Mouse (Mus musculus): Measurements from ENCODE around the gene Oxld1. TPM values are rescaled to one million over a fixed set of nuclear protein-coding genes. Genes with fewer than 3 reads are reported as not detected.

Oxld1 gene
- total RNA-seq (2015), result 6.2 and 7.7 TPM in 2 replicates
- total RNA-seq (2017), result 4.2 and 6.8 TPM in 2 replicates

DNA sequence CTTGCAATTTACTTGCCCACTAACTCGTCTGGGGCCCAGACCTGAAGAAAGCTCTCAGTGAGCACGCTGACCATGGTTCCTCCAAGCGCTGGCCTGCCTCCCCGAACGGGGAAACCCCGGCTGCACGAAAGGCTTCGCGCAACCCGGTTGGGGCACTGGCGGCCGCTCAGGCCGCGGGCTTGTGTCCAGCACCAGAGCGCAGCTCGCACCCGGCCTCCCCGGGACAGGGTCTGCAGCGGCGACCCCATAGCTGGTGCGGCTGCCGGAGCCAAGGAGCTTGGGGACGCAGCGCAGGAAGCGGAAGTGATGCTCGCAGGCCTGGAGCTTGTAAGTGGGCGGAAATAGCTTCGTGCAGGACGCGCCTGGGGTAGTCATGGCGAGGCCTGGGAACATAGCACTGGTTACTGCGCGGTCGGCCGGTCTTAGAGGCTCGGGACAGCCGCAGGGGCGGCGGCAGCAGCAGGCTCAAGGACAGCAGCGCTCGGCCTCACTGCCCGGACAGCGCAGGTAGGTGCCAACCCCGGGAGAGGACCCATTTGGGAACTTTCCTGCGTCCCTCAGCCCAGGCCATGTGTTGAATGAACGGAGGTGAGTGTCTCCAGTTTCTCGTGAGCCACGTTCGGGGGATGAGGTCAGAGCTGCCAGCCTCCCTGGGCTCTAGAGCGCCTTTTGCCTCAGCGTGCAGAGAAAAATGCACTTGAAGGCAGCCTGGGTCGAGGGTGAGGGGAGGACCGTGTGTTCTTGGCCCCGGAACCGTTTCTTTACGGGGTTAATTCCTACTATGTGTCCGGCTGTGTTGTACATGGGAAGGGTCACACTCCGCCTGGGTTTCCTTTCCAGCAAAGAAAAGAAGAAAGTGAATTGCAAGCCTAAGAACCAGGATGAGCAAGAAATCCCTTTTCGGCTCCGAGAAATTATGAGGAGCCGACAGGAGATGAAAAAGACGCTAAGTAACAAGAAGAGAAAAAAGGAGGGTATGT, at the start of gene Oxld1, which contains the start of gene Ccdc137:
TSS of gene Oxld1 (minus strand) at position 297 of the 980 bp plus-strand sequence.
TSS of gene Ccdc137 (plus strand) at position 344 of the 980 bp plus-strand sequence.
- peak; percentile 96 for ATAC-seq (ENCODE audit: poor library complexity, severe bottlenecking)

DNA sequence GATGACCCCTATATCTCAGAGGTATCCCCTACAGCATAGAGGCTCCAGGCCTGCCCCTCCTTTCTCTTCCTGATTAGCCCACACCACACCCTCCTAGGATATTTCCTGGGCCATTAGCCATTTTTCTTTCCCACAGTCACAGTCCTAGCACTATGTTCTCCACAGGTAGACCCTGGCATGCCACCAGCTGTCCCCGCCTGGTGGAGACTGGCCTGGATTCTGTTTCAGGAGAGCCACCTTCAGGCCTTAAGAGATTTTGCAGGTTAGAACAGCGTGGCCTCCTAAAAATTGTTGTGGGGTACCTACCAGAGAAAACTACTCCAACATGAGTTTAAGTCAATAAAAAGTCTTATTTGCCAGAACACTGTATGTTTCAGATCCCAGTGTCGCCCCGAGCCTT, 49.0 kb upstream of the Oxld1 start:
- ATAC-seq (ENCODE audit: poor library complexity, severe bottlenecking), result no peak

DNA sequence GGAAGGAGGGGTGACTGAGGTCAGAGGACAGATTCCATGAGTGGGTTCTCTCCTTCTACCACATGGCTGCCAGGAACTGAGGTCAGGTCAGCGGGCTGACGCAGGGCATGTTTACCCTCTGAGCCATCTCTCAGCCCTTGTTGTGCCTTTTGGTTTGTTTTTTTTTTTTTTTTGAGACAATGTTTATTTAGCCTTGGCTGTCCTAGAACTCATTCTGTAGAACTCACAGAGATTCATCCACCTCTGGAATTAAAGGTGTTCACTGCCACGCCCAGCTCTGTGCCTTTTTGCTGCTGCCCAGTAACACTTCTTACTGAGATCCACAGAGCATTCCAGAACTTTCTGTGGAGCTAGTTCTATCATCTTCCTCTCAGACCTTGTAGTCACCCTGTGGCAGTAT, 47.8 kb upstream of the Oxld1 start:
- ATAC-seq (ENCODE audit: poor library complexity, severe bottlenecking), result no peak

GRCm38 (mm10) chr11:120501701-120502100, 43.8 kb upstream of the Oxld1 start:
- ATAC-seq (ENCODE audit: poor library complexity, severe bottlenecking), result no peak

DNA sequence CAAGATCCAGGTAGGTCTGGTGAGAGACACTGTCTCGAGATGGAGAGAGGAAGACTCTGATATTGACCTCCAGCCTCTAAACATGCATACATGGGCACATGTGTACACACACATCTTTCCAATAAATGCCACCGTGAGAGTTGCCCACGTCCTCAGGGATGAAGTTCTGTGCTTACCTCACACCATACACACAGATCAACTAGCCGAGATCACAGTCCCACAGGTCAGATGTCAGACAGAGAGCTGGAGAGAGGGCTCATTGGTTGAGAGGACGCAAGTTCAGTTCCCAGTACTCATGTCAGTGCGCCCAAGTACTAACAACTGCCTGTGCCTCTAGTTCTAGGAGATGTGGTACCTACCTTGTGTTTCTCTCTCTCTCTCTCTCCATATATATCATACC, 43.1 kb upstream of the Oxld1 start:
- no peak for ATAC-seq (ENCODE audit: poor library complexity, severe bottlenecking)

GRCm38 (mm10) chr11:120500357-120500756, 42.5 kb upstream of the Oxld1 start:
- no peak for ATAC-seq (ENCODE audit: poor library complexity, severe bottlenecking)

- ATAC-seq (ENCODE audit: poor library complexity, severe bottlenecking), result no peak
Measured at GRCm38 (mm10) chr11:120499894-120500293, 42.0 kb upstream of the Oxld1 start.

DNA sequence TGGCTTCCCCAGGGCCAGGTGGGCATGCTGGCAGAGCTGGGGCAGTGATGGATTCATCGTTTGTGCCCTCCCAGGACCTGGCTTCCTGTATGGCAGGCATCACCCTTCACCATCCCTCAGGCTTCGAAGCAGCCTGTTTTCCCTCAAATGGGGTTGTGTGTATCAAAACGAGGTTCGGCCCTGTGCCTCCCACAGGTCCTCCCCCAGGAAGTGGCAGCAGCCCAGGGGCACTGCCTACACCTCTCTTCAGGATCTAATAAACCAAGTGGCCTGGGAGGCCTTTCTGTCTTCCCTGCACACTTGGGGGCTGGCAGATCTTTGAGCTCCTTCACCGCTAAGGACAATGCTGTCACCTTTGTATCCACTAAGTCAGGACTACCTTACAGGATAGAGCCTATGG, 41.0 kb upstream of the Oxld1 start:
- no peak for ATAC-seq (ENCODE audit: poor library complexity, severe bottlenecking)

- no peak for ATAC-seq (ENCODE audit: poor library complexity, severe bottlenecking)
Measured at GRCm38 (mm10) chr11:120498226-120498625, 40.4 kb upstream of the Oxld1 start.

- no peak for ATAC-seq (ENCODE audit: poor library complexity, severe bottlenecking)
Measured at GRCm38 (mm10) chr11:120497436-120497835, 39.6 kb upstream of the Oxld1 start.

DNA sequence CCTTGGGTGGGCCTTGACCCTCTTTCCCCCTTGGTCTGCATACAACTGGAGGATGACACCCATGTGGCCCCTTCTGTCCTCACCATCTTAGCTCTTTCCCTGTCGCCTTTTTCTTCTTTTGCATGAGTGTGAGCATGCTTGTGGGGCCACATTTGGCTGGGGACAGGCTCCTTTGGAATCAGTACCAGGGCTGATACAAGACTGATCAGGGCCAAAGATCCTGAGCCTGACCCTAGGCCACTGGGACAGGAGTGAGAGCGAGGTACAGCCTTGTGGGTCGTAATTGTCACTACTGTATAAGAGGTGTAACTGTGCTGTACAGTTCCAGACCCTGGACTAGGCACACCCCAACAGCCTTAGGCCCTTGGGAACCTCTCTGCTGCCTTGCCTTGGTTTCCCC, 36.0 kb upstream of the Oxld1 start:
- ATAC-seq (ENCODE audit: poor library complexity, severe bottlenecking), result no peak

- ATAC-seq (ENCODE audit: poor library complexity, severe bottlenecking), result no peak
Measured at GRCm38 (mm10) chr11:120493351-120493750, 35.5 kb upstream of the Oxld1 start.

DNA sequence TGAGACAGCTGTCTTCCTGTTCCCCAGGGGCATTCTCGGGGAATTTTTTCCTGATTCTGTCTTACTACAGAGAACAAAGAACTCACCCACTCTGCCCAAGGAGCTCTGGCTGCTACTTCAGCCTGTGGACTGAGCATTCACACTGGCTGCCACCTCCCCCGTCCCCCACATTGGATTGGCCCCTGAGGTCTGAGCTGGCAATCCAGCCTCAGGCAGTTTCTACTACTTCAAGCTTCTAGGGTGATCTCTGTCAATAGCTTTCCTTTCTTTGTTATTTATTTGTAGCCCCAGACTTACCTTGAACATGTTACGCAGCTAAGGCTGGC, 35.0 kb upstream of the Oxld1 start:
- ATAC-seq (ENCODE audit: poor library complexity, severe bottlenecking), result no peak

DNA sequence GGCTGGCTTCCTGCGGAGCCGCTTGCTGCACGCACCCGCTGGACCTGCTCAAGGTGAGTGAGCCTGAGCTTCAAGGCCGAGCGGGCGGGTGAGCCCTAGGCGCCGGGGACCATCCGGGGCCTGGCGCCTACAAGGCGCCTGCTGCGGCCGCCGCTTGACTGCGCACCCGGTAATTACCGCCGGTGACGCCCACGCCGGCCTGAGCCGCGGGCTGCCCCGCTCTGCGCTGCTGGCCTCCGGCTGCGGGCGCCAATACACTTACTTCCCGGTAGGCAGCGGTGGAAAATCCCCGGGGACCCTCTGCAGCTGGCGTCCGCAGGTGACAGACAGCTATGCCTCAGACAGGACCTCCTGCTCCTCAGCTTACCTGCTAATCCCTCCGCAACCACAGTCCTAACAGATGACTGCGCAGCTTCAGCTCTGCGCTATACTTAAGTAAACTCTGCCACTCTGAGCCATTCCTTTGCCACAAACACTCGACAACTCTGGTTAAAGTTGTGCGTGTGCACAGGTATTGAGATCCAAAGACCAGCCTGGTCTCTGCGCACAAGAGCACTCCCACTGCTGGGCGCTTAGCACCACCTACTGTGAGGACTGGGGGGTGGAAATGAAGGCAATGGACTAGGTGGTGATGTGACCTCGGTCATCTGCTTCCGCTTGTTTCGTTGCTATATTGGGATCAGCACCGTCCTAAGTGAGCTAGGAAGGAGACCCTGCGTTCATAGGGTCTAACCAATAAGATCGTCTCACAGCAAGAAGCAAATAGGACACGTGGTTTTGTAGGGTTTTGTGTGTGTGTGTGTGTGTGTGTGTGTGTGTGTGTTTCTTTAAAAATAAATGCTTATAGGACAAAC, 34.4 kb upstream of the Oxld1 start:
- peak; percentile 43 for ATAC-seq (ENCODE audit: poor library complexity, severe bottlenecking)

DNA sequence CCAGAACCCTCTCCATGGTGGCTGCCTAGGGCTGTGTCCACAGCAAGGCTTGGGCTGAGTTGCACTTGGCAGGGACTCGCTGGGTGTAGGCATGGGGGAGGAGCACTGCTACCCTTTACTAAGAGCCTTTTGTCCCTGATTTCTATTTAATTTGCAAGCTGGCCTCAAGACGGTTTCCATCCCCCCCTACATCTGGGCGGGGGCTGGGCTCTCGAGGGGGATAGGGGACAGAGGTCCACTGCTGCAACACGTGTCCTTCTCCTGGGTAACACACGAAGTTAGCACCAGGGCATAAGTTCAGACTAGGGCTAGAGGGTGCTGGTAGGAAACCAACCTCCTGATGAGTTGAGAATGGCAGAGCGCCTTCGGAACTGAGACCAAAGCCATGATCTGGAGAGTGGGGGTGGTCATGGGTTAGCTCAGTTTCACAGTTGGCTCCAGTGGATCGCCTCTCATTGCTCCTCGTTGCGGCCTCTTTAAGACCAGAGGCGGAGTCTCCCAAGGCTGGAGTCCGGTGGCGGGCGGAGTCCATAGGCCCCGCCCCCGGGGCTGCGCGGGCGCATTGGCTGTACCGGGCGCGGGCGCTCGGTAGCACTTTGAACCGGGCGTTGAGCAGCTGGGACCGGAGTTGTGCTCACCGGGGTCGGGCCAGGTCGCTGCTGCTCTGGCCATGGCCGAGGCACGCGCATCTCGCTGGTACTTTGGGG, 33.6 kb upstream of the Oxld1 start, which contains the start of gene Slc25a10:
TSS of gene Slc25a10 (plus strand) at position 524 of the 707 bp plus-strand sequence.
- peak; percentile 81 for ATAC-seq (ENCODE audit: poor library complexity, severe bottlenecking)

GRCm38 (mm10) chr11:120490291-120491046, 32.6 kb upstream of the Oxld1 start:
- no peak for ATAC-seq (ENCODE audit: poor library complexity, severe bottlenecking)

- ATAC-seq (ENCODE audit: poor library complexity, severe bottlenecking), result peak; percentile 61
Measured at GRCm38 (mm10) chr11:120489054-120489761, 31.3 kb upstream of the Oxld1 start.

- ATAC-seq (ENCODE audit: poor library complexity, severe bottlenecking), result no peak
Measured at GRCm38 (mm10) chr11:120488516-120488915, 30.6 kb upstream of the Oxld1 start.

DNA sequence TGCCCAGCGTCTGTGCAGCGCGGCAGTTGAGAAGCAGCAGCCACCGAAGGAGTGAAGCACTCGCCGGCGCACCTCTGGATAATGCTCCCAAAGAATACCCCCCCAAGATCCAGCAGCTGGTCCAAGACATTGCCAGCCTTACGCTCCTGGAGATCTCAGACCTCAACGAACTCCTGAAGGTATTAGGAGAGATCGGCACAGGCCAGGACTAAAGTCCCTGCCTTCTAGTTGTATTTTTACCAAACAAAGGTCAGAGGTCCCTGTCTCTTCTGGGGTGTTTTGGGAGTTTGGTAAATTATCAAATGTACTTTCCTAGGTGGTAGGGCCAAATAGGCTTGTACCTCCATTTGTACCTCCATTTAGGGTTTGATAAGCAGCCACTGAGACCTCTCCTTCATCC, 27.4 kb upstream of the Oxld1 start:
- ATAC-seq (ENCODE audit: poor library complexity, severe bottlenecking), result no peak

All from megakaryocyte, adult 5-6 weeks (primary cell).